Mouse (Mus musculus) limb, embryonic 11.5 days (tissue): ENCODE results near the gene Ubxn11. TPM values are rescaled to one million over a fixed set of nuclear protein-coding genes. Genes with fewer than 3 reads are reported as not detected.
A peak's percentile ranks its signal among the peaks of the same experiment; 100 is the strongest.

Source experiments
- ATAC-seq: fragments of 200-750 bp; cut with Nextera tagmentation; 2 replicates; pipeline ENCODE4 v1.8.0; 2017; ENCODE audit warnings: low read depth; ENCODE audit not compliant: insufficient number of reproducible peaks, low FRiP score, low TSS enrichment
- DNase-seq: peaks from one replicate; pipeline ENCODE4 v3.0.0-alpha.2; 2015; ENCODE audit warnings: low spot score
- H3K27ac ChIP-seq: fragments of 300-500 bp; sonication (generic); replicated peaks from 2 replicates; pipeline ENCODE4 v1.5.1; 2014; ENCODE audit warnings: low read depth, mild to moderate bottlenecking, low read length
- H3K27me3 ChIP-seq: fragments of 300-500 bp; sonication (generic); 2 replicates; pipeline ENCODE4 v1.6.1; 2014; ENCODE audit warnings: mild to moderate bottlenecking, low read length, mixed read lengths; ENCODE audit not compliant: control insufficient read depth, insufficient read depth
- H3K36me3 ChIP-seq: fragments of 300-500 bp; sonication (generic); 2 replicates; pipeline ENCODE4 v1.6.1; 2014; ENCODE audit warnings: mild to moderate bottlenecking, low read length, moderate library complexity, mixed read lengths; ENCODE audit not compliant: control insufficient read depth, insufficient read depth
- H3K4me1 ChIP-seq: fragments of 300-500 bp; sonication (generic); 2 replicates; pipeline ENCODE4 v1.6.1; 2014; ENCODE audit warnings: low read length, mixed read lengths; ENCODE audit not compliant: control insufficient read depth, insufficient read depth
- H3K4me2 ChIP-seq: fragments of 300-500 bp; sonication (generic); 2 replicates; pipeline ENCODE4 v1.6.1; 2014; ENCODE audit warnings: low read depth, mild to moderate bottlenecking, moderate library complexity; ENCODE audit not compliant: severe bottlenecking
- H3K4me3 ChIP-seq: fragments of 300-500 bp; sonication (generic); 2 replicates; pipeline ENCODE4 v1.5.1; 2014; ENCODE audit warnings: low read depth, low read length
- H3K9ac ChIP-seq: fragments of 300-500 bp; sonication (generic); 2 replicates; pipeline ENCODE4 v1.6.1; 2014; ENCODE audit warnings: mild to moderate bottlenecking, low read length
- H3K9me3 ChIP-seq: fragments of 300-500 bp; sonication (generic); 2 replicates; pipeline ENCODE4 v1.6.1; 2016; ENCODE audit warnings: low read length; ENCODE audit not compliant: control insufficient read depth
- WGBS: fragments of 180-500 bp; shearing (Covaris S2); extraction: QIAGEN DNeasy Blood & Tissue Kit; methylation state at CpG from one replicate; pipeline ENCODE4 v1.1.7; 2014; 5-methylcytosine and 5-hydroxymethylcytosine counted together
- polyA plus RNA-seq: library from polyadenylated mRNA; unstranded; fragments of >200 nt; fragmentation: Nextera tagmentation; extraction: Ambion mirVana; gene quantifications from 2 replicates; pipeline ENCODE4 v1.2.1, GENCODE M21; 2014

The Ubxn11 gene
- polyA plus RNA-seq, 1 experiment from 2014 or later = 6.0 TPM

GRCm38 (mm10) chr4:134062561-134062960 lies 39.8 kb upstream of the Ubxn11 start:
- peaks cover 10% of the 10 kb centered on the region; the same call in 1 of the 2 replicates for H3K27me3 ChIP-seq
- H3K27ac ChIP-seq = no peak overlapping the region
- H3K4me3 ChIP-seq = no peak overlapping the region
- no peaks in the 10 kb centered on the region for H3K36me3 ChIP-seq
- no peak overlapping the region for H3K4me2 ChIP-seq
- H3K9ac ChIP-seq = no peak overlapping the region
- 61% methylated on average over 8 of the region's 8 CpGs for WGBS
- ATAC-seq = no peak
- H3K9me3 ChIP-seq = no peaks in the 10 kb centered on the region
- H3K4me1 ChIP-seq = no peaks in the 10 kb centered on the region
- no peak for DNase-seq

DNA sequence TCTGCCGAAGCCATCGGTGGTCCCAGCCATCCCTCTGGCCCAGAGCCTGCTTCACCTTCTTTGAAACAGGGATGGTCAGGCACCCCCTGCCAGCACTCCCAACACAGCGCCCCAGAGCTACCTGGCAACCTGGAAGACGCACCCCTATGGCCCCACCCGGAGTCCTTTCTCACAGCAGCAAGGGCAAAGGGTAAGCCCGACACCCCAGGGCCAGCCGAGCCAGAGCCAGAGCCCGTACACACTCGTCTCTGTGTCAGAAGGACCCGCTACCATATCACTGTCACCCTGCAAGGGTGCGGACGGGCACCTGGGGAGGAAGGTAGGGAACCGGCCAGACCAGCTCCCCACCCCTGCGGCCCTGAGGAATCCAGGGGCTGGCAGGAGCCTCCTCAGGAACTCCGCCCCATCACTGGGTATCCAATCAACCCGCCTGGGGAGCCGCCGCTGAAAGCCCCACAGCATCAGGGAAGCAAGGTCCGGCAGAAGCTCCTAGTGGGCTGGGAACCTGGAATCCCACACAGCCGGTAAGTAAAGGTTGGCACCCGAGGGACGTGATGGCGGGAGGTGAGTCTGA lies 36.9 kb upstream of the Ubxn11 start:
- WGBS = 20% methylated on average over 23 of the region's 23 CpGs
- H3K4me1 ChIP-seq = no peaks in the 10 kb centered on the region
- no peak overlapping the region for H3K4me2 ChIP-seq
- no peak overlapping the region for H3K27ac ChIP-seq
- peaks cover 7% of the 10 kb centered on the region; the same call in 1 of the 2 replicates for H3K27me3 ChIP-seq
- DNase-seq (no peak), ATAC-seq (no peak)
- H3K9me3 ChIP-seq = no peaks in the 10 kb centered on the region
- no peaks in the 10 kb centered on the region for H3K36me3 ChIP-seq
- no peak overlapping the region for H3K4me3 ChIP-seq
- no peak overlapping the region for H3K9ac ChIP-seq

DNA sequence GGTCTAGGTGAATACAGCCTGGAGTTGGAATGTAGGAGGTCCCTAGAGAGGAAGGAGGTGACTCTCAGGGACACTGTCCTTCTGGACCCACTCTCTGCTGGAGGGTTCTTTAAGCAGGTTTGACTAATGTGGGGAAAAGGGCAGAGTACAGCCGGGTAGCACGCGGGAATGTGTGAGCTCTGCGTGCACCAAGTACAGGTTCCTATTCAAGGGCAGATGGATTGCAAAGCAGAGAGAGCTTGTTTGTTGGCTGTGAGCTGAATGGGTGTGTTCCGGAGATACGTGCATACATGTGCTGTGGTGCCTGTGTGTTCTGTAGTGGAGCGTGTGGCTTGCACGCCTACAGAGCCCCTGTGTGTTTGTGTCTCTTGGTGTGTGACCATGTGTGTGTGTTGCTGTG lies 35.0 kb upstream of the Ubxn11 start:
- DNase-seq = no peak
- WGBS = 95% methylated on average over 8 of the region's 8 CpGs
- Histone ChIP-seq H3K27ac (no peak overlapping the region), H3K36me3 (no peaks in the 10 kb centered on the region), H3K4me1 (no peaks in the 10 kb centered on the region), H3K27me3 (peaks cover 7% of the 10 kb centered on the region; the same call in 1 of the 2 replicates), H3K4me2 (no peak overlapping the region), H3K4me3 (no peak overlapping the region), H3K9me3 (no peaks in the 10 kb centered on the region), H3K9ac (no peak overlapping the region)
- ATAC-seq = no peak

DNA sequence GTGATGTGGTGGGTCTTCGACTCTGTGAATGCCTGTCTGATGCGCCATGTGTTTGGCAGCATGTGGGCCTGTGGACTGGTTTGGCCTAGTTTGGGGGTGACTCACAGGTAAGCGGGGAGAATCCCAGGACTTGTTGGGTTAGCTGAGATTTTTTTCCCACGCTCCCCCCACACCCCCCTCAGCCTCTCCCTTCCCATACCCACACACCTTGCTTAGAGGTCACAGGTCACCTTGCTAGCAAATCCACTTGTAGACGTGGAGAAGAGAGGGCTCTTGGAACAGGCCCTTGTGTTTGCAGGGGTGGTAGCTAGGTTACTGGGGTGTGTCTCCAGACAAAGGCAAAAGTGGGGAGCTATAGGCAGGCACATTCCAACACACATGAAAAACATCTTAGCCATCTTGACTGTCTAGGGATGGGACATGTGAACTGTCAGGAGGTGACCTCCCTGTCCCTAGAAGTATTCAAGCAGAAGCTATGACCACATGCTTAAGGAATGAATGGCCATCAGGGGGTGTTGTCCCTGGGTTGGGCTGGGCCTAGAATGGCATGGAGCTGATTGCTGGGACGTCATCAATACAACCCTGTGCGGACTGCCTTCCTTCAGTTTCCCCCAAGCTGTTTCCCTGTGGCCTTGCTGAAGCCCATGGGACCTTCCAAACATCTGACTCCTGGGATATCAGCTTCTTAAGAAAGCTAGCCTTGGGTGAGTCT lies 34.4 kb upstream of the Ubxn11 start:
- Histone ChIP-seq H3K27ac (no peak overlapping the region), H3K36me3 (no peaks in the 10 kb centered on the region), H3K9ac (no peak overlapping the region), H3K9me3 (no peaks in the 10 kb centered on the region), H3K4me2 (no peak overlapping the region), H3K4me1 (no peaks in the 10 kb centered on the region), H3K27me3 (peaks cover 7% of the 10 kb centered on the region; the same call in 1 of the 2 replicates), H3K4me3 (no peak overlapping the region)
- DNase-seq = no peak
- no peak for ATAC-seq
- 75% methylated on average over 7 of the region's 7 CpGs for WGBS

DNA sequence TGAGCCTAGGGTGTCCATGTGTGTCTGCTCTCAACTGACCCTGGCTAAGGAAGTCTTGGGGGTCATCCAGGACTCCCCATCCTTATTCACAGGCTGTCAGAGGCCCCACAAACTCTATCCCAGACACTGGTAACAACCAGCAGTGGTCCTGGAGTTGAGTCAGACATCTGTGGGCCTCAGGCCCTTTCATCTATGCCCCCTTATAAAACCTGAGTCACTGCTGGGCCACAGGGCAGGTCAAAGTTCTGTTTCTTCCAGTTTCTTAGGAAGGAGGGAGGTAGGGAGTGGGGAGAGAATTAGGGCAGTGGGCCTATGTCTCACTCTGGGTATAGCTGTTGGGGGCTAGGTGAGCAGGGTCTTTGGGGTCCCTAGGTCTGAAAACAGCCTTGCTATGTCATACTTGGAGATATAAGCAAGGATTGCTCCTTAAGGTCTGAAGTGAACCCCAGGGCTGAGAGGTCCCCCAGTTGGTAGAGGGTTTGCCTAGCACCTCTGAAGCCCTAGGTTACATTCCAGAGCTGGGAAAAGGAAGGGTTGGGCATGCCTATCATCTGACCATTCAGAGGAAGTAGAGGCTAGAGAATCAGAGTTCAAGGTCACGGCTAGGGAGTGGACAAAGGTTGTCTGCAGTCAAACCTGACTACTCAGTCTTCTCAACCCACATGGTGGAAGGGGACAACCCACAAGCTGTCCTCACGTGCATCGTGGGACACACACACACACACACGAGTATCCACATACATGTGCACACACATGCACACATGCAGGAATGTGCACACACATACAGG lies 33.4 kb upstream of the Ubxn11 start:
- WGBS = 84% methylated on average over 4 of the region's 4 CpGs
- H3K4me3 ChIP-seq = no peak overlapping the region
- DNase-seq (no peak), ATAC-seq (no peak)
- no peak overlapping the region for H3K27ac ChIP-seq
- no peak overlapping the region for H3K4me2 ChIP-seq
- no peak overlapping the region for H3K9ac ChIP-seq
- no peaks in the 10 kb centered on the region for H3K36me3 ChIP-seq
- peaks cover 7% of the 10 kb centered on the region; the same call in 1 of the 2 replicates for H3K27me3 ChIP-seq
- no peaks in the 10 kb centered on the region for H3K9me3 ChIP-seq
- no peaks in the 10 kb centered on the region for H3K4me1 ChIP-seq

- Histone ChIP-seq H3K4me2 (no peak overlapping the region), H3K36me3 (no peaks in the 10 kb centered on the region), H3K9ac (no peak overlapping the region), H3K4me3 (no peak overlapping the region), H3K9me3 (no peaks in the 10 kb centered on the region), H3K27ac (no peak overlapping the region), H3K4me1 (no peaks in the 10 kb centered on the region), H3K27me3 (no peaks in the 10 kb centered on the region)
- ATAC-seq (no peak), DNase-seq (peak; percentile 75)
- WGBS = 20% methylated on average over 3 of the region's 3 CpGs
Measured at GRCm38 (mm10) chr4:134078694-134079093, 23.7 kb upstream of the Ubxn11 start.

DNA sequence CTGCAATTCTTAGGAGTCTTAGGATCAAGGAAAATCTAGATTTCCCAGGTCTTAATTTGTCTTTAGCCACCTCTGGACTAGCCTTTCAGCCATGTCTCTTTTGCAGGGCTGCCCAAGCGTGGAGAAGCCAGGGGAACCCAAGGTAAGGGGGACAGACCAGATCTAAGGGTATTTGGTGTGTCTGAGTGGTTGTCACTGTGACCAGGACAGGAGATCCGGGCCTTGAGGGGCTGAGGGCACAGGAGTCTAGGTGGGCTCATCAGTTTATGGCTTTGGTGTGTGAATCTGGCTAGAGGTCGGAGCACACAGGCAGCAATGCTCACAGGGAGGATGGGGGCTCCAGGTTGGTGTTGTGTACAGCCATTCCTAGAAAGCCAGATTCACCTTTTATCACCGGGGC lies 21.7 kb upstream of the Ubxn11 start:
- no peaks in the 10 kb centered on the region for H3K4me1 ChIP-seq
- H3K9me3 ChIP-seq = no peaks in the 10 kb centered on the region
- DNase-seq (no peak), ATAC-seq (no peak)
- no peak overlapping the region for H3K27ac ChIP-seq
- no peaks in the 10 kb centered on the region for H3K36me3 ChIP-seq
- H3K27me3 ChIP-seq = no peaks in the 10 kb centered on the region
- H3K9ac ChIP-seq = no peak overlapping the region
- 84% methylated on average over 4 of the region's 4 CpGs for WGBS
- H3K4me3 ChIP-seq = no peak overlapping the region
- no peak overlapping the region for H3K4me2 ChIP-seq

DNA sequence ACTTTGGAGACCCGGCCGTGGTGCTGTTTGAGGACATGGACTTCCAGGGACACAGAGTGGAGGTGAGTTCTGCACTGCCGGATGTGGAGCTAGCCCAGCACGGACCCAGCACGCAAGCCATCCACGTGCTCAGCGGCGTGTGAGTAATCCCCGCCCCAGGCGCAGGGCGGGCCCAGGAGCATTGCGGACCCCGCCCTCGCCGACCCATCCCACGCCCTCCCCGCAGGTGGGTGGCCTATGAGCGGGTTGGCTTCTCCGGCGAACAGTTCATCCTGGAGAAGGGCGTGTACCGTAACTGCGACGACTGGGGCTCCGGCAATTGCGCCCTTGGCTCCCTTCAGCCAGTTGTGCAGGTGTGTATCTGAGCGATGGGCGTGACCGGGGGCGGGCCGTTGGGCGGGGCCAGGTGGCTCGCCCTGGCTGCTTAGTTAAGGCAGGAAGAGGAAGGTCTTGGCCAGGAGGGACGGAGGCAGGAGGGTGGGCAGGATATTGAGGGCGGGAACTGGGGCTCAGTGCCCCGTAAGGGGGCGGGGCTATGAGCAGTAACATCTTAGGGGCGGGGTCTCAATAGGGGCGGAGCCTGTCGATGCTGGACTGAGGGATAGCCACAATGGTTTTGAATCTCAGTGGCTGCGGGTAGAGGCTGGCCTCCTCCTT lies 20.5 kb upstream of the Ubxn11 start:
- H3K4me2 ChIP-seq = peak overlapping the region; percentile 58
- WGBS = under 1% methylated on average over 41 of the region's 41 CpGs
- no peak overlapping the region for H3K27ac ChIP-seq
- peak; percentile 85 for ATAC-seq
- 0 out of 2 replicates have a peak overlapping the region, but pooled peaks have one; percentile 27 for H3K9ac ChIP-seq
- H3K27me3 ChIP-seq = no peaks in the 10 kb centered on the region
- H3K4me1 ChIP-seq = no peaks in the 10 kb centered on the region
- H3K9me3 ChIP-seq = no peaks in the 10 kb centered on the region
- H3K36me3 ChIP-seq = no peaks in the 10 kb centered on the region
- peak overlapping the region; percentile 30 for H3K4me3 ChIP-seq
- DNase-seq = peak; percentile 85
